Mouse (Mus musculus) heart, adult 9 months (tissue): Measurements from ENCODE around the gene Tex2.
"Not testable (repeated sequence)": the region's sequence is repeated elsewhere in the genome, so short reads cannot be mapped to it uniquely, and the experiment has no call there.

Experiments used
- DNase-seq, 2 experiments: peaks; one replicate each; pipeline ENCODE4 v3.0.0; 2022; ENCODE audit warnings: low spot score in 2 of 2

The Tex2 gene

GRCm38 (mm10) chr11:106579146-106579545 lies 34.1 kb downstream of the Tex2 start:
- peak; percentile 30 to 48 for DNase-seq

GRCm38 (mm10) chr11:106577624-106578355 lies 35.4 kb downstream of the Tex2 start:
- not testable (repeated sequence) for DNase-seq

DNA sequence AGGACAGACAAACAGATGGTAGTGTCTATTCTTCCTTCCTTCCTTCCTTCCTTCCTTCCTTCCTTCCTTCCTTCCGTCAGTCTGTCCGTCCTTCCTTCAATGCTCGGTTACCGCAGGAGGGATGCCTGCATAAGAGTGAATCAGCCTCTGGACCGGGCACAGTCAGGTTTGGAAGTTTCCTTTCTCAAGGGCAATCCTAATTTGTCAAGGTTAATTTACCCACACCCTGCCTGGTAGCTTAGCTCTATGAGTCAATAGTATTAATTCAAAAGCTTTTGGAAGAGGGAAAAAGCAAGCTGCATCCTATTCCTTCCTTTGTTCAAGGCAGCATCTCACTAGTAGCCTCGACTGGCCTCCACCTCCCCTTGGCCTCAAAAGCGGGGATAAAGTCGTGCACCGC lies 38.8 kb downstream of the Tex2 start:
- DNase-seq: no peak

DNA sequence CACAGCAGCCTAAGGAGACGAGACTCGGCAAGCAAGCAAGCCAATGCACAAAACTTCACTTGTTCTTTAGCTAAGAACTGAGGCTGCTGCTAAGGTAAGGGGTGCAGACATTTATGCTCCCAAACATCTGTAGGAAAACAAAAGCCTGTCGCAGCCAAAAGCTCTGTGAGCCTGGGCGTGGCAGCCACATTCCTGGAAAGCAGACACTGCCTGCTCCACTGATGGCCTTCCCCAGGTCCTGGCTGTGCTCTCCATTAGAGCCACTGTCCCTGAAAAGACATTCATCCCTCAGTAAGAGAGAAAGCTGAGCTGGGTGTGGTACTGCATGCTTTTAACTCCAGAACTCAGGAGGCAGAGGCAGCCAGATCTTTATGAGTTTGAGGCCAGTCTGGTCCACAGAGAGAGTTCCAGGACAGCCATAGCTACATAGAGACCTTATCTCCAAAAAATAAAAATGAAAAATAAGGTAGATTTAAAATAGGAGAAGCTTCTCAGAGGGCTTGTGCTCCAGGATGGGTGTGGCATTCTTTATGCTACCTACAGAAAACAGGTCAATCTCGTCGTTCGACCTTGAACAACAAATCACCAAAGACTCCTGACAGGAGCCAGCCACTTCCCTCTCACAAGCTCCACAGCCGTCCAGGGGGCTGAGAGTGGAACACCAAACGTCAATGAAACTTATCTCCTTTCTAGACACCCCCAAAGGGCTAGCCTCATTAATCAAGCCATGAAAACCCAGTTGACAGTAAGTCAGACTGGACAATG lies 39.6 kb downstream of the Tex2 start:
- DNase-seq: no peak

DNA sequence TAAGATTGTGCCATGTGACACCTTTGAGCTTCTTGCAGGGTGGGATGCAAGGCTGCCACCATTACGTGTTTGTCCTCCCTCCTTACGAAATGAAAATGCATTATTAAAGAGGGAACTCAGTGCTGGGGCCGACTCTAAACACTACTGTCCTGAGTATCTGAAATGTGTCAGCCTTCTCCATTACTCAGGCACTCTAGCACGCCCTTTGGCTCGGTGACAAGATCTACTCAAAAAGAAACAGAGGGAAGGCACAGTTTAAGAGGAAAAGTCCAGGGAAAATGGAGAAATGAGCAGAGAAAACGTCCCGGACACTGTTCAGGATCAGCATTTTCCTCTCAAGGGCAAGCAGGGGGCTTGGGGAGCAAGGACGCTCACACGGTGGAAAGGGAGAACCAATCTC lies 40.3 kb downstream of the Tex2 start:
- no peak for DNase-seq

- DNase-seq: no peak
Measured at GRCm38 (mm10) chr11:106572020-106572782, 41.0 kb downstream of the Tex2 start.

DNA sequence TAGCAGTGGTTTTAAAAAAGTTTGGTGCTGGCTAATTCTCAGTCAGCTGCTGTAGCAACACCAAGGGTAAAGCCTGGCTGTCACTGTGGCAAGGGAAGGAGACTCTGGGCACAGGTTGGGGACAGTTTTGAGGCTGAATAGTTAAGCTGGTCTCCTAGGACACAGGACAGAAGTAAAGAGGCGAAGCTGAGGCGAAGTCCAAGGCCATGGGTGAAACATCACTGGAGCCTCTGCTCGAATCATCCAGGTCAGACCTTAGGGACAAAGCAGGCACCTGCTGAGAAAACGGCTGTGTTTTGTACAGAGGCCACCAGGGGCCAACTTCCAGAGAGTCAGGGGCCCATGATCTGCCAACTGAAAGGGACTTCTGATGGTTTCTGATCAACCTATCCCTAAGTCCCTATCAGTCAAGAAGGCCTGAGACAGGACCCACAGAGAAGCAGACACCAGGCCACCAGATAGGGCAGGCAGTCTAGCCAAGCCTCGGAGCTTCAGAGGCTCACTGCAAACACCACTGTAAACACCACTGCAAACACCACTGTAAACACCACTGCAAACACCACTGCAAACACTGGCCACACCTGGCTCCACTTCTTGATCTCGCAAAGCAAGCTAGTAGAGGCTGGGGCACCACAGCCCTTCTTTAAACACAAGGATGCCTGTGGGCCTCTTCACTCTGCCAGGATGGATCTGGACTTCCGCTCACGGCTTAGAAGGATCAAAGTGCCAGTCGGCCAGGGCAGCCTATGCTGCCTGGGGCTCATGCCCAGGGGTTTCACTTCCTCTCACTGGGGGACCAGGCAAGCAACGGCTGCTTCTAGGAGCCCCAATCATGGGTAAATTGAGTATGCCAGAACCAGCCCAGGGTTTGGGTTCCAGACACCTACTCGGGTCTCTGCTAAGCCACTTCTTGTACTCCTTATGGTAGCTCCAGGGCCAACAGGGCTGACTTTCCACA lies 41.9 kb downstream of the Tex2 start:
- no peak for DNase-seq

- DNase-seq: no peak
Measured at GRCm38 (mm10) chr11:106568329-106568960, 44.8 kb downstream of the Tex2 start.

DNA sequence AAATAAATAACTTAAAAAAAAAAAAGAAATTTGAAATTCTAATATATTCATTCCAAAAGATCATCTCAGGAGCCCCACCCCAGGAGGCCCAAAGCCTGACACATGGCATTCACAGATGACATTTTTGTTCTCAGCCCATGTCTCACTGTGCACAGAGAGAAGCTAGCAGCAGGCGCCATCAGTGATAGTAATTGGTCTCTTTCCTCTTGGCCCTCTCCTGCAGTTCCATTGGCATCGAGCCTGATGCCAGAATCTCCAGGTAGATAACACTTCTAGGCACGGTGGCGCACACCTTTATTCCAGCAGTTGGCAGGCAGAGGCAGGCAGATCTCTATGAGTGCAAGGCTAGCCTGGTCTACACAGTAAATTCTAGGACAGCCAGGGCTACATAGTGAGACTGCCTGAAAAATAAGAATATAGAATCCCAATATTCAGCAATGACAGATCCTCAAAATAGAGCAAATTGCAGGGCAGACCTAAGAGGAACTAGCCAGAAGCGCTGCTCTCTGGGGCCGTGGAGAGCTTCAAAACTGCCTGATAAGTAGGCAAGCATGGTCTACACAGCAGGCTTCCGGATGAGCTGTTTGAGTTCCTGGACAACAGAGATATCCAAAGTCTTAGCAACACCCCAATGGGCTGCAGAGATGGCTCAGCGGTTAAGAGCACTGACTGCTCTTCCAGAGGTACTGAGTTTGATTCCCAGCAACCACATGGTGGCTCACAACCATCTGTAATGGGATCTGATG lies 47.0 kb downstream of the Tex2 start:
- DNase-seq: no peak

DNA sequence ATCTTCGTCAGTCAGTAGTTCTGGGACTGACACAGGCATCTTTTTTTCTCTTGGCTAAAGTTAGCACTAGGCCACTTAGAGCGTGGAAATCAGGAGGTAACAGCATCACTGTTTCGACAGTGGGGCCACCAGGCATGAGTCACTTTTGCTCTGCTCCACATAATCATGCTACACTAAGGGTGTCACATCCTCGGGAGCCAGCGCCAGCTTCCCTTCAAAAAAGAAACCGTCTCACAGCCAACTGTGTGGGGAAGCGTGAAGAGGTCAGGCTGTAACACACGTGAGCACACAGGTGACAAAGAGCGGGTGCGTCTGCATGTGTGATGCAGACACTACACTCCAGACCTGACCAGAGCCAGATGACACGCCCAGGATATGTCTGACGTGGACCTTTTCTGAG lies 49.0 kb downstream of the Tex2 start:
- DNase-seq: peak; percentile 72 to 77

DNA sequence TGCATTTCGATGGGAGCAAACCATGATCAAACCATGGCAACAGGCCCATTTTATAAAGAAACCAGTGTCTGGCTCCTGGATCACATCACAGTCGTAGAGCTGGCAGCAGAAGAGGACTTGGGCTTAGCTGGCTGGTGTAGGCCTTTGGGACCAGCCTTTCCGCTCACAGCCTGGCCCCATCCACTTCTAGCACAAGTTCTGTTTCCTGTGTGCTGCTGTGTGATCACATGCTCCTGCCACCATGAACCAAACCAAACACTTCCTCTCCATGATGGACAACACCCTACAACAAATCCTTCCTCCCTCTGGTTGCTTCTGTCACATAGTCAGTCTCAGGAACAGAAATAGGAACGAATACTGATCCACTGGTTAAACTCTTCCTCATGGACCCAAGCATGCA lies 50.5 kb downstream of the Tex2 start:
- peak in 1 of 2 experiments; percentile 38 for DNase-seq

GRCm38 (mm10) chr11:106559773-106560172 lies 53.5 kb downstream of the Tex2 start:
- DNase-seq: no peak

- DNase-seq: no peak
Measured at GRCm38 (mm10) chr11:106558008-106558407, 55.2 kb downstream of the Tex2 start.

DNA sequence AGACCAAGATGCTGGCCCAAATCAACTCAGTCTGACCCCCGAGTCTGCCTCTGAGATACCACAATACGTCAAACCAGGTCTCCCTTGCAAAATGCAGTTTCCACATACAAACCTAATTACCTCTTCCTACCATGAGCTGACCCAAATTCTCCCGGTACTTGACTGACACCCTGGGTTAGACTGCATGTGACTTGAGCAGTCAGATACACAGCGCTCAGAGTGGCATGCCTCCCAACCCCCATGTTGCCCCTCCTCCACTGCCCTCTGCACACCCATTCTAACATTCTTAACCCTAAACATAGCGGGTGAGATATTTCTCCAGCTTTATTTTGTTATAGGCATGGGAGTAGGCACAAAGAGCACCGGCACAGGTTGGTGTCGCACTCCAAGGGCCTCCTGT lies 55.8 kb downstream of the Tex2 start:
- DNase-seq: no peak

- DNase-seq: no peak
Measured at GRCm38 (mm10) chr11:106556689-106557088, 56.5 kb downstream of the Tex2 start.

GRCm38 (mm10) chr11:106555805-106556615 lies 57.2 kb downstream of the Tex2 start:
- no peak for DNase-seq

DNA sequence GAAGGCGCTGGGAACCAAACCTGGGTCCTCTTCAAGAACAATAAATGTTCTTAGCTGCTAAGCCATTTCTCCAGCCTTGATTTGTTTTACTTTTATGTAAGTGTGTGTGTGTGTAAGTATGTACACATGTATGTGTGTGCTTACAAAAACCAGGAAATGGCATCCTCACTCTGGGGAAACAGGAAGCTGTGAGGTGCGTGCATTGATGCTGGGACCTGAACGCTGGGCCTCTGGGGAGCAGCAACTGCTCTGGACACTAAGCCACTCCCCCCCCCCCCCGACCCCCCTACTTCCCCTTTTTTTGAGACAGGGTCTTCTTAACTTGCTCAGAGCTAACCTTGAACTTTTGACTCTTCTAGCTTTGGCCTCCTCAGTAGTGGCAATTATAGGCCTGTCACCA lies 62.8 kb downstream of the Tex2 start:
- DNase-seq: no peak

DNA sequence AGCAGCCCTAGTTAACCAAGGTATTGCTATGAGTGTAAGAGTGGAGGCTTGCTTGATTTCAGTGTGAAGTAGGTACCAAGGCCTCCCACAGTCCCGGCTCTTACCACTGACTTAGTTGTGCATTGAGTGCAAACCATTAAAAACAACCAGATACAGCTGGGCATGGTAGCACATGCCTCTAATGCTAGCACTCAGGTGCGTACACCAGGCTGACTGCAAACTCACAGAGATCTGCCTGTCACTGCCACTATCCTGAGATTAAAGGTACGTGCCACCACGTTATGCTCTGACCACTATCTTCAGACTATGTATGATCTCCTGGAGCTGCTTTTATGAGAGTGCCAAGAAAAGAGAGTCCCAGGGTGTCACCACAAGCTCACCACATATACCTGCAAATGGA lies 67.1 kb downstream of the Tex2 start:
- DNase-seq: no peak

GRCm38 (mm10) chr11:106544916-106545315 lies 68.3 kb downstream of the Tex2 start:
- no peak for DNase-seq
